Mouse (Mus musculus) hindbrain, embryonic 15.5 days (tissue): ENCODE data around the gene Nr6a1. TPM values are rescaled to one million over a fixed set of nuclear protein-coding genes. Genes with fewer than 3 reads are reported as not detected.

Experiments
- ATAC-seq: fragments of 200-750 bp; cut with Nextera tagmentation; 2 replicates; pipeline ENCODE4 v1.8.0; 2017; ENCODE audit warnings: low read depth, moderate number of reproducible peaks, moderate TSS enrichment; ENCODE audit not compliant: low FRiP score
- H3K27ac ChIP-seq: fragments of 300-500 bp; sonication (generic); replicated peaks from 2 replicates; pipeline ENCODE4 v1.5.1; 2015; ENCODE audit warnings: mild to moderate bottlenecking, inconsistent platforms
- H3K27me3 ChIP-seq: fragments of 300-500 bp; sonication (generic); 2 replicates; pipeline ENCODE4 v1.6.1; 2015; ENCODE audit warnings: control low read depth, inconsistent platforms
- H3K36me3 ChIP-seq: fragments of 300-500 bp; sonication (generic); 2 replicates; pipeline ENCODE4 v1.6.1; 2015; ENCODE audit warnings: control low read depth, inconsistent platforms
- H3K4me1 ChIP-seq: fragments of 300-500 bp; sonication (generic); replicated peaks from 2 replicates; pipeline ENCODE4 v1.6.1; 2015; ENCODE audit warnings: control low read depth, inconsistent platforms
- H3K4me2 ChIP-seq: fragments of 300-500 bp; sonication (generic); 2 replicates; pipeline ENCODE4 v1.6.1; 2015; ENCODE audit warnings: moderate library complexity, mild to moderate bottlenecking, inconsistent platforms
- H3K4me3 ChIP-seq: fragments of 300-500 bp; sonication (generic); 2 replicates; pipeline ENCODE4 v1.5.1; 2015; ENCODE audit warnings: mild to moderate bottlenecking, inconsistent platforms
- H3K9ac ChIP-seq: fragments of 300-500 bp; sonication (generic); 2 replicates; pipeline ENCODE4 v1.6.1; 2015; ENCODE audit warnings: inconsistent platforms
- H3K9me3 ChIP-seq: fragments of 300-500 bp; sonication (generic); 2 replicates; pipeline ENCODE4 v1.6.1; 2016; ENCODE audit warnings: control low read depth, inconsistent platforms
- WGBS: fragments of 180-500 bp; shearing (Covaris S2); methylation state at CpG from one replicate; pipeline ENCODE4 v1.1.7; 2015; 5-methylcytosine and 5-hydroxymethylcytosine counted together
- polyA plus RNA-seq: library from polyadenylated mRNA; unstranded; fragments of >200 nt; fragmentation: Nextera tagmentation; extraction: Ambion mirVana; gene quantifications from 2 replicates; pipeline ENCODE4 v1.2.1, GENCODE M21; 2015

Gene Nr6a1
- polyA plus RNA-seq, 1 experiment from 2014 or later, result 2.1 TPM

GRCm38 (mm10) chr2:38770772-38771477, 156.6 kb downstream of the Nr6a1 start:
- Histone ChIP-seq H3K9ac (no peak overlapping the region), H3K4me2 (no peak overlapping the region), H3K4me3 (no peak overlapping the region), H3K9me3 (no peaks in the 10 kb centered on the region), H3K27me3 (no peaks in the 10 kb centered on the region), H3K27ac (no peak overlapping the region), H3K36me3 (no peaks in the 10 kb centered on the region), H3K4me1 (no peaks in the 10 kb centered on the region)
- WGBS, result 87% methylated on average over 5 of the region's 5 CpGs
- no peak for ATAC-seq

GRCm38 (mm10) chr2:38767177-38767931, 160.1 kb downstream of the Nr6a1 start:
- H3K4me2 ChIP-seq, result no peak overlapping the region
- H3K27me3 ChIP-seq, result no peaks in the 10 kb centered on the region
- H3K36me3 ChIP-seq, result no peaks in the 10 kb centered on the region
- ATAC-seq, result no peak
- H3K27ac ChIP-seq, result no peak overlapping the region
- H3K9ac ChIP-seq, result no peak overlapping the region
- H3K4me3 ChIP-seq, result no peak overlapping the region
- 93% methylated on average over 4 of the region's 4 CpGs for WGBS
- H3K9me3 ChIP-seq, result no peaks in the 10 kb centered on the region
- H3K4me1 ChIP-seq, result no peaks in the 10 kb centered on the region

DNA sequence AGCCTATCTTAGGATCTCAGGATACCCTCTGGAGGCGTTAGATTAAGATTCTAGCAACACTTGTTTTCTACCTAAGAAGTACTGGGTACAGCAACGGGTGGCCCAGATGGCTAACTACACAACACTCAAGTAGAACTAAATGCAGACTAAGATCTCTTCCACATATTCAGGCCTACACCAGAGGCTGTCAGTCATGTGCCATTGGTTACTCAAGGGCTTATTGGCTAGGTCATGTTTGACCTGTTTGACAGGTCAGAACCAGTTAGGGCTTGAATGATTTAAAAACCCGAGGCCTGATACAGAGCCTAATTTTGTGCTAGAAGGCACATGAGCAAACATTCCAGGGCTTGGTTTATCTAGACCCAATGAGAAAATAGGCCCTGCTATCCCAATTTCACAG, 187.6 kb downstream of the Nr6a1 start:
- H3K9ac ChIP-seq, result no peak overlapping the region
- no peaks in the 10 kb centered on the region for H3K27me3 ChIP-seq
- ATAC-seq, result no peak
- H3K36me3 ChIP-seq, result peaks cover 7% of the 10 kb centered on the region; the same call in 1 of the 2 replicates
- H3K9me3 ChIP-seq, result no peaks in the 10 kb centered on the region
- no peak overlapping the region for H3K4me2 ChIP-seq
- H3K27ac ChIP-seq, result no peak overlapping the region
- H3K4me1 ChIP-seq, result no peaks in the 10 kb centered on the region
- 85% methylated on average over 3 of the region's 3 CpGs for WGBS
- H3K4me3 ChIP-seq, result no peak overlapping the region

GRCm38 (mm10) chr2:38739410-38739809, 188.1 kb downstream of the Nr6a1 start:
- Histone ChIP-seq H3K36me3 (peaks cover 7% of the 10 kb centered on the region; the same call in 1 of the 2 replicates), H3K4me2 (no peak overlapping the region), H3K27me3 (no peaks in the 10 kb centered on the region), H3K9ac (no peak overlapping the region), H3K4me3 (no peak overlapping the region), H3K27ac (no peak overlapping the region), H3K9me3 (no peaks in the 10 kb centered on the region), H3K4me1 (no peaks in the 10 kb centered on the region)
- peak; percentile 75; the same call in 1 of the 2 replicates for ATAC-seq
- WGBS, result 18% methylated on average over 7 of the region's 7 CpGs

DNA sequence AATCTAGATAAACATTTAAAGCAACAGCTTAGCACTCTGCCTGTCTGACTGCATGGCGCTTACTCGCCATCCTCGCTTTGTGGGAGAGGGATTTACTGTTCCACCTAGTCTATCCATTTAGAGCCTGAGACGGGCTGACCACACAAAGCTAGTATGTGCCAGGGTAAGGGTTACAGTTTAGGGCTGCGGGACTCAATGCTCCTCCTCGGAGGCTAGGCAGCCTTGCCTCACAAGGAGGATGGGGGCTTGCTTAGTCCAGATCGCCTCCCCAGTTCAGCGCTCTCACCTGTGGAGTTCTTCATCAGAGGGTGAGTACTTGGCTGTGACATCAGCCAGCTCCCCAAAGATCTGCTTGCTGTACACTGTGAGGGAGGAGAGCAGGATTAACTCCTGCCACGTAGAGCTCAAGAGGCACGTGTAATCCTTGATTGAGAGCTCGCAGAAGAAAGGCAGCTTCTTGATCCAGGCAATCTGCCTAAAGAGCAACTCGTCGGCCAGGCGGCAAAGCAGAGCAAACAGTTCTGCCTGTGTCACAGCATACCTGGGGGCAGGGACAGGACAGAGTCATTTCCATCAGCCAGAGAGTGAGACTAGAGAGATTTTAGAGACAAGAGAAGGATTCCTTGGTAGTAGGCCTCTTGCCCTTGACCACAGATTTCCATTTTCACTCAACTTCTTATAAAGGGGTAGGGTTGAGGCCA, 188.7 kb downstream of the Nr6a1 start:
- no peak overlapping the region for H3K4me3 ChIP-seq
- WGBS, result 90% methylated on average over 14 of the region's 14 CpGs
- H3K4me1 ChIP-seq, result no peaks in the 10 kb centered on the region
- H3K36me3 ChIP-seq, result peaks cover 7% of the 10 kb centered on the region; the same call in 1 of the 2 replicates
- H3K4me2 ChIP-seq, result no peak overlapping the region
- peak; percentile 53; the same call in 1 of the 2 replicates for ATAC-seq
- no peak overlapping the region for H3K27ac ChIP-seq
- H3K9ac ChIP-seq, result no peak overlapping the region
- H3K9me3 ChIP-seq, result no peaks in the 10 kb centered on the region
- no peaks in the 10 kb centered on the region for H3K27me3 ChIP-seq

DNA sequence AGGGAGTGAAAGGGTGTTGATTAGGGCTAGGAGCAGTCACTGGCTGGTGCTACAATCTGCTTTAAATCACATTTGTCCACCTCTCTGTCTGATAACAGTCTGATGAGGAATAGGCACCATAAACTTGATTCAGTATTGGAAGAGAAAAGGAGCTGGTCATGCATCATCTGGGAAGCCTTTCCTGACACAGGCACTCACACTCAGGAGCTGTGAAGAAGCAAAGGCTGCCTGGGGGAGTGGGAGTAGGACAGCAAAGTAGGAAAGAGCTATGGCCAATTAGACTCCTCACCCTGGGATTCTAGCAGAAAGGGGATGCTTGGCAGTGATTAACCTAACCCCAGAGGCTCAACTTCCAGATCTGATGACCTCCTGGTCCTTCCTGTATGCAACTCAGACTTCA, 191.7 kb downstream of the Nr6a1 start:
- Histone ChIP-seq H3K27ac (no peak overlapping the region), H3K4me2 (no peak overlapping the region), H3K27me3 (no peaks in the 10 kb centered on the region), H3K36me3 (0 out of 2 replicates have a peak, but pooled peaks cover 3% of the 10 kb centered on the region), H3K9me3 (no peaks in the 10 kb centered on the region), H3K4me1 (no peaks in the 10 kb centered on the region), H3K9ac (no peak overlapping the region), H3K4me3 (no peak overlapping the region)
- ATAC-seq, result no peak

- no peak overlapping the region for H3K4me2 ChIP-seq
- no peaks in the 10 kb centered on the region for H3K9me3 ChIP-seq
- H3K4me1 ChIP-seq, result no peaks in the 10 kb centered on the region
- no peak overlapping the region for H3K9ac ChIP-seq
- 0 out of 2 replicates have a peak, but pooled peaks cover 3% of the 10 kb centered on the region for H3K36me3 ChIP-seq
- no peak overlapping the region for H3K27ac ChIP-seq
- H3K4me3 ChIP-seq, result no peak overlapping the region
- WGBS, result 63% methylated on average over 5 of the region's 5 CpGs
- no peak; the same call in 1 of the 2 replicates for ATAC-seq
- no peaks in the 10 kb centered on the region for H3K27me3 ChIP-seq
Observed at GRCm38 (mm10) chr2:38734721-38735120, 192.8 kb downstream of the Nr6a1 start.

- Histone ChIP-seq H3K36me3 (no peaks in the 10 kb centered on the region; the same call in 1 of the 2 replicates), H3K4me3 (no peak overlapping the region), H3K4me2 (no peak overlapping the region), H3K4me1 (no peaks in the 10 kb centered on the region), H3K9me3 (no peaks in the 10 kb centered on the region), H3K9ac (no peak overlapping the region), H3K27ac (no peak overlapping the region), H3K27me3 (no peaks in the 10 kb centered on the region)
- WGBS, result 91% methylated on average over 6 of the region's 6 CpGs
- ATAC-seq, result no peak
Observed at GRCm38 (mm10) chr2:38730331-38730827, 197.1 kb downstream of the Nr6a1 start.

- Histone ChIP-seq H3K9me3 (no peaks in the 10 kb centered on the region), H3K4me2 (no peak overlapping the region), H3K36me3 (no peaks in the 10 kb centered on the region; the same call in 1 of the 2 replicates), H3K4me1 (no peaks in the 10 kb centered on the region; the same call in 1 of the 2 replicates), H3K4me3 (no peak overlapping the region), H3K27ac (no peak overlapping the region), H3K9ac (no peak overlapping the region), H3K27me3 (no peaks in the 10 kb centered on the region)
- no peak for ATAC-seq
- 50% methylated on average over 3 of the region's 3 CpGs for WGBS
Observed at GRCm38 (mm10) chr2:38725427-38725826, 202.1 kb downstream of the Nr6a1 start.

DNA sequence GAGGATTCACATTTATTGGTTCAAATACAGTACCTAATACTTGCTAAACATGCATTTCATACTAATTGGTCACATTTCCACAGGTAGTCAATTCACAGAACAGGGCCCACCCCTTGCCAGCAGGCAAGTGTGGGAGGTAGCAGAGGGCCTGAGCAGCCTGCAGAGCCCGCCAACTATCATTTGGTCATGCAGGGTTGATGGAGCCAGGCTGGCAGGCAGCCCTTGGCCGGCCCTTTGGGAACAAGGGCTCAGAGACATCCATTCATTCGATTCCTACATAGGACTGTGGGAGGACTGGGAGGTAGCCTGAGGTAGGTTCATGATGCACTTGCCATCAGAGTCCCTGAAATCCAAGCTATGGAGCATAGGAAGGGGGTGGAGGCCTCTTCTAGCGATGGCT, 204.1 kb downstream of the Nr6a1 start:
- Histone ChIP-seq H3K9ac (no peak overlapping the region), H3K27me3 (no peaks in the 10 kb centered on the region), H3K9me3 (no peaks in the 10 kb centered on the region), H3K27ac (no peak overlapping the region), H3K4me3 (no peak overlapping the region), H3K4me1 (no peaks in the 10 kb centered on the region; the same call in 1 of the 2 replicates), H3K4me2 (no peak overlapping the region), H3K36me3 (no peaks in the 10 kb centered on the region)
- ATAC-seq, result peak; percentile 79
- 64% methylated on average over 4 of the region's 4 CpGs for WGBS

DNA sequence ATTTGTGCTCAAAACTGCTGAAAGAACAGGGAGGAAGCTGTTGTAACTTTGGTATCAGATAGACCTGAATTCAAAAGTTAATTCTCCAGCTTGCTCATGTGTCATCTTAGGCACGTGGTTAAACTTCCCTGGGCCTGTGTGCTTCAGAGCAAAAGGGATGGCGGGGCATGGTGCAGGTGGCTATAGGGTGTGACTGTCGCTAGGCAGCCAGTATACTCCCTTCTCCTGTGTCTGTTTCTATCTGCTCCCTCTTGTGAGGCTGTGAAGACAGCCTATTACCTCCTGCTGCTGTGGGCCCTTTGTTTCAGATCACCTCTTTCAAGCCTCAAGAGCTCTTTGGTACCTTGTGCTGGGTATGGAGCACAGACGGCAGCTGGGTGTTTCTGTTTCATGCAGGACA, 205.4 kb downstream of the Nr6a1 start:
- Histone ChIP-seq H3K4me1 (no peaks in the 10 kb centered on the region; the same call in 1 of the 2 replicates), H3K4me3 (no peak overlapping the region), H3K27me3 (no peaks in the 10 kb centered on the region), H3K27ac (no peak overlapping the region), H3K9ac (no peak overlapping the region), H3K36me3 (no peaks in the 10 kb centered on the region), H3K4me2 (no peak overlapping the region), H3K9me3 (no peaks in the 10 kb centered on the region)
- WGBS, result 34% methylated on average over 4 of the region's 4 CpGs
- no peak for ATAC-seq

- Histone ChIP-seq H3K27me3 (no peaks in the 10 kb centered on the region), H3K36me3 (no peaks in the 10 kb centered on the region), H3K4me3 (no peak overlapping the region), H3K4me2 (no peak overlapping the region), H3K9ac (no peak overlapping the region), H3K27ac (no peak overlapping the region), H3K4me1 (no peaks in the 10 kb centered on the region; the same call in 1 of the 2 replicates), H3K9me3 (no peaks in the 10 kb centered on the region)
- WGBS, result 35% methylated on average over 2 of the region's 2 CpGs
- ATAC-seq, result peak; percentile 41; the same call in 1 of the 2 replicates
Observed at GRCm38 (mm10) chr2:38720661-38721060, 206.8 kb downstream of the Nr6a1 start.
